Mouse (Mus musculus): ENCODE data around the gene Scube1.

Gene Scube1

DNA sequence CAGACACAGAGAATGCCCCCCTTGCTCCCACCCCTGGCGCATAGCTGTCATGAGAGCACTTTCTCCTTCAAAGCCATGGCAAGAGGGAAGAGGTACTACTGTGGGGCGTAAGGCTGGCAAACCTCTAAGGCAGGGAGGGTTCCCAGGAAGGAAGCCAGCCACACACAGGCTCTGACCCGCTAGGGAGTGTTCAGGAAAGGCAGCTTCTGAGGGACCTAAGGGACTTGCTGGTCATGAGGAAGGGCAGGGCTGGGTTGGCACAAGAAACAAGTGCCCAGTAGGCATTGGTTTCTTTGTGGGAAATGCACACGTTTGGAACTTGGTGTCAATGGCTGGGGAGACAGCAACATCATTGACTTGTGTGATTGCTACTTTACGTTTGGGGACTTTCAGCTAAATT, 158.8 kb downstream of the Scube1 start:
- DNase-seq (ENCODE audit: low read depth, low spot score) = no peak

DNA sequence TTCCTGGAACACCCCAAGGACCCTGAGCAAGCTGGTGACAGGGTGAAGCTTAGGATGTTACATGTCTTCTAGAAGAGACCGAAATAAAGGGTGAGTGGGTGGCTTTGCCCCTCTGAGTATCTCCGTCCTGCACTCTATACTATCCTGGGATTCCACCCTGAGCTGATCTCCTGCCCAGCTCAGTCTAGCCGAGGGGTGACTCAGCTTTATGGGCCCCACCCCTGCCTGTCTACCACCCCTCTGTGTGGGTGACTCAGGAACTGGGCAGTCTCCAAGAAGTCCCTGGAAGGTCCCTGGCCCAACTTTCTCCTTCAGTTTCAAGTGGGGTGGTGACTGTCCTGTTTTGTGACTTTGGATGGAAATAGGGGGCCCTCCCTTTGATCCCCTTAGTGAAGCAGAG, 159.4 kb downstream of the Scube1 start:
- DNase-seq (ENCODE audit: low read depth, low spot score) = no peak

- DNase-seq (ENCODE audit: low read depth, low spot score) = no peak
Measured at GRCm38 (mm10) chr15:83563857-83564651, 160.8 kb downstream of the Scube1 start.

- DNase-seq (ENCODE audit: low read depth, low spot score) = no peak
Measured at GRCm38 (mm10) chr15:83563327-83563856, 161.4 kb downstream of the Scube1 start, which contains the start of the genes Tspo and Mcat. Tspo (plus strand) TSS chr15:83563592. Mcat (minus strand) TSS chr15:83563787.

GRCm38 (mm10) chr15:83562626-83563270, 162.1 kb downstream of the Scube1 start:
- no peak for DNase-seq (ENCODE audit: low read depth, low spot score)

- DNase-seq (ENCODE audit: low read depth, low spot score) = no peak
Measured at GRCm38 (mm10) chr15:83560941-83561477, 163.8 kb downstream of the Scube1 start.

GRCm38 (mm10) chr15:83555161-83555974, 169.5 kb downstream of the Scube1 start:
- no peak for DNase-seq (ENCODE audit: low read depth, low spot score)

Measured in WW6 (cell line).